Mouse (Mus musculus): Measurements from ENCODE around the gene Gpr22. TPM values are rescaled to one million over a fixed set of nuclear protein-coding genes. Genes with fewer than 3 reads are reported as not detected.

The Gpr22 gene
- polyA plus RNA-seq, 1 experiment from 2014 or later = 0.39 TPM

GRCm38 (mm10) chr12:31719586-31720275 lies 6.0 kb upstream of the Gpr22 start:
- Histone ChIP-seq H3K9me3 (ENCODE audit: low read length) (no peaks in the 10 kb centered on the region), H3K27ac (ENCODE audit: low read length) (no peak overlapping the region), H3K9ac (replicated peaks; ENCODE audit: low read length) (no peak overlapping the region), H3K4me3 (ENCODE audit: low read length) (no peak overlapping the region), H3K4me2 (replicated peaks; ENCODE audit: low read depth, low read length) (no peak overlapping the region), H3K4me1 (ENCODE audit: insufficient read depth, low read length) (no peaks in the 10 kb centered on the region), H3K27me3 (ENCODE audit: insufficient read depth, low read length) (no peaks in the 10 kb centered on the region), H3K36me3 (ENCODE audit: insufficient read depth, low read length) (no peaks in the 10 kb centered on the region)
- no peak for ATAC-seq (ENCODE audit: low FRiP score, low TSS enrichment)
- WGBS = 85% methylated on average over 1 of the region's 1 CpGs

GRCm38 (mm10) chr12:31714070-31714469 lies 323 bp upstream of the Gpr22 start:
- no peaks in the 10 kb centered on the region for H3K4me1 ChIP-seq (ENCODE audit: insufficient read depth, low read length)
- 62% methylated on average over 3 of the region's 3 CpGs for WGBS

GRCm38 (mm10) chr12:31712727-31713126 lies 1.0 kb downstream of the Gpr22 start:
- Histone ChIP-seq H3K36me3 (ENCODE audit: insufficient read depth, low read length) (no peaks in the 10 kb centered on the region), H3K4me1 (ENCODE audit: insufficient read depth, low read length) (no peaks in the 10 kb centered on the region), H3K9ac (replicated peaks; ENCODE audit: low read length) (no peak overlapping the region), H3K27me3 (ENCODE audit: insufficient read depth, low read length) (no peaks in the 10 kb centered on the region), H3K9me3 (ENCODE audit: low read length) (no peaks in the 10 kb centered on the region), H3K27ac (ENCODE audit: low read length) (no peak overlapping the region), H3K4me2 (replicated peaks; ENCODE audit: low read depth, low read length) (no peak overlapping the region), H3K4me3 (ENCODE audit: low read length) (no peak overlapping the region)
- no peak for ATAC-seq (ENCODE audit: low FRiP score, low TSS enrichment)
- WGBS = 52% methylated on average over 4 of the region's 4 CpGs

More at GRCm38 (mm10) chr12:31714070-31714469, 323 bp upstream of the Gpr22 start:
- Histone ChIP-seq H3K36me3 (ENCODE audit: insufficient read depth, low read length) (no peaks in the 10 kb centered on the region), H3K27me3 (ENCODE audit: insufficient read depth, low read length) (no peaks in the 10 kb centered on the region), H3K27ac (ENCODE audit: low read length) (no peak overlapping the region), H3K9ac (replicated peaks; ENCODE audit: low read length) (no peak overlapping the region), H3K4me3 (ENCODE audit: low read length) (no peak overlapping the region), H3K9me3 (ENCODE audit: low read length) (no peaks in the 10 kb centered on the region), H3K4me2 (replicated peaks; ENCODE audit: low read depth, low read length) (no peak overlapping the region)
- no peak for ATAC-seq (ENCODE audit: low FRiP score, low TSS enrichment)

- no peak overlapping the region for H3K4me2 ChIP-seq (replicated peaks; ENCODE audit: low read depth, low read length)
- H3K9me3 ChIP-seq (ENCODE audit: low read length) = no peaks in the 10 kb centered on the region
- no peak overlapping the region for H3K4me3 ChIP-seq (ENCODE audit: low read length)
- WGBS = 55% methylated on average over 5 of the region's 5 CpGs
- no peaks in the 10 kb centered on the region for H3K36me3 ChIP-seq (ENCODE audit: insufficient read depth, low read length)
- ATAC-seq (ENCODE audit: low FRiP score, low TSS enrichment) = no peak
- H3K27ac ChIP-seq (ENCODE audit: low read length) = no peak overlapping the region
- no peaks in the 10 kb centered on the region for H3K27me3 ChIP-seq (ENCODE audit: insufficient read depth, low read length)
- no peaks in the 10 kb centered on the region for H3K4me1 ChIP-seq (ENCODE audit: insufficient read depth, low read length)
- H3K9ac ChIP-seq (replicated peaks; ENCODE audit: low read length) = no peak overlapping the region
These were observed 1.5 kb downstream of the Gpr22 start for GRCm38 (mm10) chr12:31712233-31712632.

- H3K27me3 ChIP-seq (ENCODE audit: insufficient read depth, low read length) = no peaks in the 10 kb centered on the region
- no peaks in the 10 kb centered on the region for H3K36me3 ChIP-seq (ENCODE audit: insufficient read depth, low read length)
- H3K4me2 ChIP-seq (replicated peaks; ENCODE audit: low read depth, low read length) = no peak overlapping the region
- no peak for ATAC-seq (ENCODE audit: low FRiP score, low TSS enrichment)
- no peak overlapping the region for H3K9ac ChIP-seq (replicated peaks; ENCODE audit: low read length)
- WGBS = 91% methylated on average over 6 of the region's 6 CpGs
- H3K4me1 ChIP-seq (ENCODE audit: insufficient read depth, low read length) = no peaks in the 10 kb centered on the region
- no peak overlapping the region for H3K4me3 ChIP-seq (ENCODE audit: low read length)
- H3K9me3 ChIP-seq (ENCODE audit: low read length) = no peaks in the 10 kb centered on the region
- no peak overlapping the region for H3K27ac ChIP-seq (ENCODE audit: low read length)
These were observed 4.1 kb downstream of the Gpr22 start for GRCm38 (mm10) chr12:31709665-31710064.

GRCm38 (mm10) chr12:31707531-31707930 lies 6.2 kb downstream of the Gpr22 start:
- Histone ChIP-seq H3K27ac (ENCODE audit: low read length) (no peak overlapping the region), H3K4me3 (ENCODE audit: low read length) (no peak overlapping the region), H3K4me2 (replicated peaks; ENCODE audit: low read depth, low read length) (no peak overlapping the region), H3K4me1 (ENCODE audit: insufficient read depth, low read length) (no peaks in the 10 kb centered on the region), H3K27me3 (ENCODE audit: insufficient read depth, low read length) (no peaks in the 10 kb centered on the region), H3K36me3 (ENCODE audit: insufficient read depth, low read length) (no peaks in the 10 kb centered on the region), H3K9me3 (ENCODE audit: low read length) (no peaks in the 10 kb centered on the region), H3K9ac (replicated peaks; ENCODE audit: low read length) (no peak overlapping the region)
- no peak for ATAC-seq (ENCODE audit: low FRiP score, low TSS enrichment)
- 66% methylated on average over 1 of the region's 1 CpGs for whole genome bisulfite sequencing

GRCm38 (mm10) chr12:31706168-31706567 lies 7.6 kb downstream of the Gpr22 start:
- Histone ChIP-seq H3K36me3 (ENCODE audit: insufficient read depth, low read length) (no peaks in the 10 kb centered on the region), H3K9me3 (ENCODE audit: low read length) (no peaks in the 10 kb centered on the region), H3K4me2 (replicated peaks; ENCODE audit: low read depth, low read length) (no peak overlapping the region), H3K27me3 (ENCODE audit: insufficient read depth, low read length) (no peaks in the 10 kb centered on the region), H3K4me3 (ENCODE audit: low read length) (no peak overlapping the region), H3K9ac (replicated peaks; ENCODE audit: low read length) (no peak overlapping the region), H3K27ac (ENCODE audit: low read length) (no peak overlapping the region), H3K4me1 (ENCODE audit: insufficient read depth, low read length) (no peaks in the 10 kb centered on the region)
- WGBS = 66% methylated on average over 2 of the region's 2 CpGs
- ATAC-seq (ENCODE audit: low FRiP score, low TSS enrichment) = no peak

- no peaks in the 10 kb centered on the region for H3K27me3 ChIP-seq (ENCODE audit: insufficient read depth, low read length)
- H3K9me3 ChIP-seq (ENCODE audit: low read length) = no peaks in the 10 kb centered on the region
- no peak overlapping the region for H3K9ac ChIP-seq (replicated peaks; ENCODE audit: low read length)
- WGBS = 84% methylated on average over 6 of the region's 6 CpGs
- no peak overlapping the region for H3K4me2 ChIP-seq (replicated peaks; ENCODE audit: low read depth, low read length)
- H3K36me3 ChIP-seq (ENCODE audit: insufficient read depth, low read length) = no peaks in the 10 kb centered on the region
- no peak overlapping the region for H3K4me3 ChIP-seq (ENCODE audit: low read length)
- H3K4me1 ChIP-seq (ENCODE audit: insufficient read depth, low read length) = no peaks in the 10 kb centered on the region
- H3K27ac ChIP-seq (ENCODE audit: low read length) = no peak overlapping the region
- no peak for ATAC-seq (ENCODE audit: low FRiP score, low TSS enrichment)
These were observed 9.8 kb downstream of the Gpr22 start for GRCm38 (mm10) chr12:31703904-31704303.

- Histone ChIP-seq H3K27ac (ENCODE audit: low read length) (no peak overlapping the region), H3K36me3 (ENCODE audit: insufficient read depth, low read length) (peaks cover 6% of the 10 kb centered on the region), H3K9me3 (ENCODE audit: low read length) (peaks cover 10% of the 10 kb centered on the region), H3K27me3 (ENCODE audit: insufficient read depth, low read length) (no peaks in the 10 kb centered on the region), H3K4me1 (ENCODE audit: insufficient read depth, low read length) (no peaks in the 10 kb centered on the region), H3K4me2 (replicated peaks; ENCODE audit: low read depth, low read length) (no peak overlapping the region), H3K9ac (replicated peaks; ENCODE audit: low read length) (no peak overlapping the region), H3K4me3 (ENCODE audit: low read length) (no peak overlapping the region)
- WGBS = 76% methylated on average over 5 of the region's 5 CpGs
- ATAC-seq (ENCODE audit: low FRiP score, low TSS enrichment) = no peak
These were observed 12.3 kb downstream of the Gpr22 start for GRCm38 (mm10) chr12:31701411-31701810.

GRCm38 (mm10) chr12:31700623-31701347 lies 13.0 kb downstream of the Gpr22 start:
- H3K4me3 ChIP-seq (ENCODE audit: low read length) = no peak overlapping the region
- H3K27me3 ChIP-seq (ENCODE audit: insufficient read depth, low read length) = no peaks in the 10 kb centered on the region
- no peak overlapping the region for H3K4me2 ChIP-seq (replicated peaks; ENCODE audit: low read depth, low read length)
- peaks cover 10% of the 10 kb centered on the region for H3K9me3 ChIP-seq (ENCODE audit: low read length)
- peaks cover 6% of the 10 kb centered on the region for H3K36me3 ChIP-seq (ENCODE audit: insufficient read depth, low read length)
- WGBS = 64% methylated on average over 5 of the region's 5 CpGs
- H3K9ac ChIP-seq (replicated peaks; ENCODE audit: low read length) = no peak overlapping the region
- ATAC-seq (ENCODE audit: low FRiP score, low TSS enrichment) = no peak
- no peak overlapping the region for H3K27ac ChIP-seq (ENCODE audit: low read length)
- H3K4me1 ChIP-seq (ENCODE audit: insufficient read depth, low read length) = no peaks in the 10 kb centered on the region
